ENCODE assay signal across 9 mouse cellular contexts in genomic region chr5:114356250-114356935, GRCm38 (mm10). TPM values are rescaled to one million over a fixed set of nuclear protein-coding genes. Genes with fewer than 3 reads are reported as not detected.
DNase-seq lines count a peak whose midpoint lies in the region; ATAC-seq and TF ChIP-seq lines count a peak whose summit lies in the region.
"Had no signal": no experiment of that assay in that cellular context is flagged by ENCODE, and none has a peak within 500 bp of the region (broad histone marks: within the 10 kb centered on the region; RNA-seq: fewer than 3 reads in every experiment).

No protein-coding gene starts in this region.

- dilution Hi-C loops in CH12.LX (cut with MboI; ENCODE audit: extremely low pct_ligation_motif_present, extremely low pct_unique_long_range_greater_than_20kb, low sequenced_read_pairs), result no loop called here

- no peak for TF ChIP-seq POLR2A in CH12.LX (IDR thresholded peaks at IDR 0.05; ENCODE audit: low read depth, low read length)

- intact Hi-C loops in heart, postnatal 14 days (cut with DNase I), result loop anchor here (2.0 kb wide), 1 partner anchor 44 kb away; no protein-coding TSS in a partner anchor

- no peak overlapping the region for H3K4me2 ChIP-seq in CH12.LX (ENCODE audit: insufficient read depth, low read depth, poor library complexity, severe bottlenecking)
- no peak overlapping the region for H3K4me2 ChIP-seq in forebrain, embryonic 15.5 days (replicated peaks)
- H3K4me2 ChIP-seq: neural tube, embryonic 13.5 days had no signal

- WGBS in forebrain, embryonic 15.5 days, result 13% methylated on average over 7 of the region's 7 CpGs

- ATAC-seq in forebrain, embryonic 15.5 days (replicated peaks), result peak; percentile 44; the same call in 1 of the 2 replicates

- H3K79me2 ChIP-seq in CH12.LX (replicated peaks; ENCODE audit: control insufficient read depth, extremely low read depth, insufficient read depth, poor library complexity, severe bottlenecking), result no peaks in the 10 kb centered on the region

- no peaks in the 10 kb centered on the region for H3K27me3 ChIP-seq in CH12.LX (replicated peaks)
- H3K27me3 ChIP-seq in forebrain, embryonic 15.5 days, result no peaks in the 10 kb centered on the region
- H3K27me3 ChIP-seq: neural tube, embryonic 13.5 days had no signal

- in situ Hi-C loops in CH12.LX (cut with MboI; ENCODE audit: low pct_ligation_motif_present, low pct_unique_long_range_greater_than_20kb, low sequenced_read_pairs), result no loop called here

- peak; percentile 31 for TF ChIP-seq RAD21 in CH12.LX (IDR thresholded peaks at IDR 0.05; ENCODE audit: low read depth, low read length)

- no peak overlapping the region for H3K4me3 ChIP-seq in CH12.LX (replicated peaks in 1 of 3; ENCODE audit: low read depth in 2 of 3, low read length in 2 of 3, poor library complexity in 1 of 3)
- no peak overlapping the region for H3K4me3 ChIP-seq in forebrain, embryonic 15.5 days
- H3K4me3 ChIP-seq: neural tube, embryonic 13.5 days had no signal

- peak; percentile 18 to 62; a peak in 2 of 4 replicates for TF ChIP-seq CTCF in CH12.LX (conservative IDR thresholded peaks at IDR 0.05 in 1 of 2, IDR thresholded peaks at IDR 0.05 in 1 of 2; ENCODE audit: low read depth in 2 of 2, low read length in 2 of 2)

- H3K36me3 ChIP-seq in CH12.LX (replicated peaks in 1 of 2; ENCODE audit: control insufficient read depth in 1 of 2, insufficient read depth in 1 of 2, low read length in 1 of 2), result peaks cover 3 to 79% of the 10 kb centered on the region in 2 experiments
- 0 out of 2 replicates have a peak, but pooled peaks cover 6% of the 10 kb centered on the region for H3K36me3 ChIP-seq in forebrain, embryonic 15.5 days

- no peak overlapping the region for H3K9ac ChIP-seq in CH12.LX (ENCODE audit: insufficient read depth, low read depth)
- H3K9ac ChIP-seq in forebrain, embryonic 15.5 days (replicated peaks), result no peak overlapping the region
- H3K9ac ChIP-seq: neural tube, embryonic 13.5 days had no signal

- no peak overlapping the region for H3K27ac ChIP-seq in CH12.LX (ENCODE audit: insufficient read depth, low read depth)
- H3K27ac ChIP-seq in forebrain, embryonic 15.5 days (replicated peaks), result peak overlapping the region; percentile 29; the same call in 1 of the 2 replicates
- H3K27ac ChIP-seq: neural tube, embryonic 13.5 days had no signal

- H3K4me1 ChIP-seq in CH12.LX (ENCODE audit: control insufficient read depth in 1 of 2, insufficient read depth in 2 of 2), result no peaks in the 10 kb centered on the region
- H3K4me1 ChIP-seq in forebrain, embryonic 15.5 days, result peaks cover 19% of the 10 kb centered on the region

- no peaks in the 10 kb centered on the region for H3K9me3 ChIP-seq in CH12.LX (replicated peaks; ENCODE audit: low read length)
- H3K9me3 ChIP-seq in forebrain, embryonic 15.5 days, result no peaks in the 10 kb centered on the region
- H3K9me3 ChIP-seq: neural tube, embryonic 13.5 days had no signal

- TF ChIP-seq EP300 in CH12.LX (IDR thresholded peaks at IDR 0.05; ENCODE audit: low read length), result no peak

- peak; percentile 54 for DNase-seq in CH12.LX (ENCODE audit: extremely low read depth)
- peak; percentile 81 for DNase-seq in adrenal gland, postnatal 10 days
- peak; percentile 81 to 83 for DNase-seq in heart, postnatal 14 days
- peak; percentile 59 to 82 for DNase-seq in layer of hippocampus, adult 18-20 months (ENCODE audit: low spot score in 2 of 2)
- DNase-seq in lung, adult 18-20 months, result peak; percentile 91 to 94
- peak; percentile 70 for DNase-seq in ovary, postnatal 14 days (ENCODE audit: low spot score)
- peak; percentile 80 to 81 for DNase-seq in thymus, postnatal 36 days

TF ChIP-seq in CH12.LX, 34 proteins besides CTCF, POLR2A, EP300 and RAD21:
- peak; percentile 59 for TF ChIP-seq SMC3 (IDR thresholded peaks at IDR 0.05; ENCODE audit: low read depth, low read length)
- no peak for TF ChIP-seq MAZ (IDR thresholded peaks at IDR 0.05; ENCODE audit: low read depth, low read length)
- no peak for TF ChIP-seq HCFC1 (IDR thresholded peaks at IDR 0.05; ENCODE audit: low read depth, low read length)

RNA-seq across cellular contexts. Expression of gene Kctd10, which starts 23.9 kb away (rescaled TPM):
- total RNA-seq in CH12.LX (2012; rRNA removed), result 39.5 and 41.2 TPM in 2 replicates
- total RNA-seq in CH12.LX (2014; rRNA removed), result 38.0 and 39.3 TPM in 2 replicates
- polyA plus RNA-seq in CH12.LX (2012; ENCODE audit: insufficient read length, low read depth), result 32.6 and 37.5 TPM in 2 replicates
- 10 to 100 TPM; 63.5 to 69.7 TPM for total RNA-seq in adrenal gland, postnatal 10 days (2021)
- polyA plus RNA-seq in forebrain, embryonic 15.5 days (2015; fragmentation: Nextera tagmentation; extraction: Ambion mirVana), result 85.7 and 89.3 TPM in 2 replicates
- 10 to 100 TPM; 61.2 to 63.1 TPM for total RNA-seq in heart, postnatal 14 days (2021)
- total RNA-seq in layer of hippocampus, adult 18-20 months (2021), result 10 to 100 TPM; 56.9 to 57.8 TPM

RNA-seq across cellular contexts. Expression of gene Ube3b, which starts 24.0 kb away (rescaled TPM):
- 19.9 and 22.1 TPM in 2 replicates for total RNA-seq in CH12.LX (2012; rRNA removed)
- 9.5 and 11.7 TPM in 2 replicates for total RNA-seq in CH12.LX (2014; rRNA removed)
- polyA plus RNA-seq in CH12.LX (2012; ENCODE audit: insufficient read length, low read depth), result 21.1 and 29.8 TPM in 2 replicates
- 10 to 100 TPM; 65.9 to 79.5 TPM for total RNA-seq in adrenal gland, postnatal 10 days (2021)
- polyA plus RNA-seq in forebrain, embryonic 15.5 days (2015; fragmentation: Nextera tagmentation; extraction: Ambion mirVana), result 40.9 and 41.3 TPM in 2 replicates
- 10 to 100 TPM; 67.5 to 67.7 TPM for total RNA-seq in heart, postnatal 14 days (2021)
- 10 to 100 TPM; 76.2 to 79.2 TPM for total RNA-seq in layer of hippocampus, adult 18-20 months (2021)
